Mouse (Mus musculus) forebrain, embryonic 16.5 days (tissue): Measurements from ENCODE around the gene Nploc4. TPM values are rescaled to one million over a fixed set of nuclear protein-coding genes. Genes with fewer than 3 reads are reported as not detected.

Experiments used
- ATAC-seq: fragments of 200-750 bp; cut with Nextera tagmentation; 2 replicates; pipeline ENCODE4 v1.8.0; 2017; ENCODE audit warnings: mild to moderate bottlenecking, moderate library complexity
- H3K27ac ChIP-seq: fragments of 300-500 bp; sonication (generic); 2 replicates; pipeline ENCODE4 v1.5.1; 2014; ENCODE audit warnings: low read length, control low read depth
- H3K27me3 ChIP-seq: fragments of 300-500 bp; sonication (generic); replicated peaks from 2 replicates; pipeline ENCODE4 v1.6.1; 2014; ENCODE audit warnings: low read length; ENCODE audit not compliant: control insufficient read depth, insufficient read depth
- H3K36me3 ChIP-seq: fragments of 300-500 bp; sonication (generic); 2 replicates; pipeline ENCODE4 v1.6.1; 2014; ENCODE audit not compliant: control insufficient read depth, insufficient read depth
- H3K4me1 ChIP-seq: fragments of 300-500 bp; sonication (generic); replicated peaks from 2 replicates; pipeline ENCODE4 v1.6.1; 2014; ENCODE audit warnings: low read length; ENCODE audit not compliant: control insufficient read depth, insufficient read depth
- H3K4me2 ChIP-seq: fragments of 300-500 bp; sonication (generic); 2 replicates; pipeline ENCODE4 v1.6.1; 2014; ENCODE audit warnings: mild to moderate bottlenecking, low read length, control low read depth
- H3K4me3 ChIP-seq: fragments of 300-500 bp; sonication (generic); replicated peaks from 2 replicates; pipeline ENCODE4 v1.5.1; 2014; ENCODE audit warnings: mild to moderate bottlenecking, low read length, control low read depth
- H3K9ac ChIP-seq: fragments of 300-500 bp; sonication (generic); replicated peaks from 2 replicates; pipeline ENCODE4 v1.6.1; 2014; ENCODE audit warnings: low read depth, low read length, control low read depth
- H3K9me3 ChIP-seq: fragments of 300-500 bp; sonication (generic); 2 replicates; pipeline ENCODE4 v1.6.1; 2016; ENCODE audit warnings: low read length; ENCODE audit not compliant: control insufficient read depth
- WGBS: fragments of 180-500 bp; shearing (Covaris S2); extraction: QIAGEN DNeasy Blood & Tissue Kit; methylation state at CpG from one replicate; pipeline ENCODE4 v1.1.7; 2014; 5-methylcytosine and 5-hydroxymethylcytosine counted together
- polyA plus RNA-seq: library from polyadenylated mRNA; unstranded; fragments of >200 nt; fragmentation: Nextera tagmentation; extraction: Ambion mirVana; gene quantifications from 2 replicates; pipeline ENCODE4 v1.2.1, GENCODE M21; 2015

Gene Nploc4
- polyA plus RNA-seq, 1 experiment from 2014 or later, result 32.0 TPM

DNA sequence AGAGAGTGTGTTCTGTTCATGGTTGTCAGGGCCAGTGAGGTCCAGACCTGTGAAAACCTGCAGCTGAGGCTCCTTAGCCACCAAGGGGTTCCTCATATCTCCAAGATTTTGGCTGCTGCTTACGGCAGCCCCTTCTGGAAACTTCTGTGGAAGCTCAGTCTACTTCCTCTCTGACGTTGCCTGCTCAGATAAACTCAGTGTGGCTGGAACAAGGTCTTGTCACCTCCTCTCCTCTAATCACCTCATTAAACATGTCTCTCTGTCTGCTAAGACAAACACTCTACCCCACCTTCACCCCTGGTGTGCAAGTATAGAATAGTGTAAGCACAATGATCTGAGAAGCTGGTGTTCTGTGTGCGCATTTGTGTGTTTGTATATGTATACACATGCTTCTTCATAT is 8.0 kb upstream of the Nploc4 start:
- ATAC-seq, result no peak
- no peak overlapping the region for H3K9ac ChIP-seq
- H3K4me2 ChIP-seq, result no peak overlapping the region
- no peak overlapping the region for H3K4me3 ChIP-seq
- no peaks in the 10 kb centered on the region for H3K4me1 ChIP-seq
- no peak overlapping the region for H3K27ac ChIP-seq
- H3K9me3 ChIP-seq, result no peaks in the 10 kb centered on the region
- H3K27me3 ChIP-seq, result no peaks in the 10 kb centered on the region
- WGBS, result 72% methylated on average over 3 of the region's 3 CpGs
- H3K36me3 ChIP-seq, result no peaks in the 10 kb centered on the region

DNA sequence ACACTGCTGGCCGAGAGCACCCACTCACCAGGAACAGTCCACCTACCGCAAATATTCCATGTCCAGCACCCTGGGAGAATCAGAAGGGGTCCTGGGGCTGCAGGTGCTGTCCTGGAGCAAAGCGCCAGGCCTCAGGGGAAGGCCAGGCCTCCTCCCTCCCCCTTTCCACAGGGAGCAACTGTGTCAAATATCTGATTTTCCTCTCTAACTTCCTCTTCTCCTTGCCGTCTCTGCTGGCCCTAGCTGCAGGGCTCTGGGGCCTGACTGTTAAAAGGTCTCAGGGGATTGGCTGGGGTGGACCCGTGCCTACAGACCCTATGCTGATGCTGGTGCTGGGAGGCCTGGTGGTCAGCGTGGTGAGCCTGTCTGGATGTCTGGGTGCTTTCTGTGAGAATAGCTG is 6.6 kb upstream of the Nploc4 start:
- ATAC-seq, result no peak
- no peak overlapping the region for H3K4me2 ChIP-seq
- H3K4me3 ChIP-seq, result no peak overlapping the region
- H3K9ac ChIP-seq, result no peak overlapping the region
- H3K27ac ChIP-seq, result no peak overlapping the region
- no peaks in the 10 kb centered on the region for H3K4me1 ChIP-seq
- 83% methylated on average over 6 of the region's 6 CpGs for WGBS
- no peaks in the 10 kb centered on the region for H3K9me3 ChIP-seq
- H3K36me3 ChIP-seq, result no peaks in the 10 kb centered on the region
- H3K27me3 ChIP-seq, result no peaks in the 10 kb centered on the region

- no peaks in the 10 kb centered on the region for H3K27me3 ChIP-seq
- ATAC-seq, result no peak
- H3K9ac ChIP-seq, result no peak overlapping the region
- WGBS, result 84% methylated on average over 3 of the region's 3 CpGs
- no peaks in the 10 kb centered on the region for H3K36me3 ChIP-seq
- H3K27ac ChIP-seq, result no peak overlapping the region
- no peaks in the 10 kb centered on the region for H3K4me1 ChIP-seq
- no peaks in the 10 kb centered on the region for H3K9me3 ChIP-seq
- no peak overlapping the region for H3K4me3 ChIP-seq
- no peak overlapping the region for H3K4me2 ChIP-seq
Measured at GRCm38 (mm10) chr11:120442765-120443280, 5.3 kb upstream of the Nploc4 start.

GRCm38 (mm10) chr11:120442344-120442743 is 4.8 kb upstream of the Nploc4 start, which contains the start of gene Tspan10:
Gene Tspan10, plus strand, starts transcription at chr11:120442644.
- ATAC-seq, result no peak
- H3K4me2 ChIP-seq, result no peak within 1 kb of the TSS
- 82% methylated on average over 3 of the region's 3 CpGs for WGBS

GRCm38 (mm10) chr11:120437857-120438385 is 413 bp upstream of the Nploc4 start:
- Histone ChIP-seq H3K27me3 (no peaks in the 10 kb centered on the region), H3K9ac (peak overlapping the region; percentile 96), H3K4me3 (peak overlapping the region; percentile 91), H3K4me2 (peak overlapping the region; percentile 82), H3K9me3 (no peaks in the 10 kb centered on the region), H3K36me3 (no peaks in the 10 kb centered on the region; the same call in 1 of the 2 replicates), H3K4me1 (peaks cover 12% of the 10 kb centered on the region), H3K27ac (no peak overlapping the region)
- no peak for ATAC-seq
- WGBS, result 28% methylated on average over 12 of the region's 12 CpGs

More at GRCm38 (mm10) chr11:120442344-120442743, 4.8 kb upstream of the Nploc4 start, which contains the start of gene Tspan10:
- Histone ChIP-seq H3K4me3 (no peak within 1 kb of the TSS), H3K27me3 (no peaks in the 10 kb centered on the region), H3K27ac (no peak within 1 kb of the TSS), H3K9ac (no peak within 1 kb of the TSS), H3K36me3 (no peaks in the 10 kb centered on the region), H3K9me3 (no peaks in the 10 kb centered on the region), H3K4me1 (no peaks in the 10 kb centered on the region)

GRCm38 (mm10) chr11:120426727-120427126 is 10.8 kb downstream of the Nploc4 start:
- Histone ChIP-seq H3K9me3 (no peaks in the 10 kb centered on the region), H3K4me2 (no peak overlapping the region), H3K36me3 (peaks cover 26% of the 10 kb centered on the region), H3K27ac (no peak overlapping the region), H3K27me3 (no peaks in the 10 kb centered on the region), H3K4me3 (no peak overlapping the region), H3K9ac (no peak overlapping the region), H3K4me1 (no peaks in the 10 kb centered on the region)
- ATAC-seq, result no peak
- WGBS, result 94% methylated on average over 3 of the region's 3 CpGs

- Histone ChIP-seq H3K9ac (no peak overlapping the region), H3K4me3 (no peak overlapping the region), H3K9me3 (no peaks in the 10 kb centered on the region), H3K4me2 (no peak overlapping the region), H3K4me1 (no peaks in the 10 kb centered on the region), H3K27ac (no peak overlapping the region), H3K36me3 (peaks cover 28% of the 10 kb centered on the region), H3K27me3 (no peaks in the 10 kb centered on the region)
- ATAC-seq, result no peak
- WGBS, result 68% methylated on average over 9 of the region's 9 CpGs
Measured at GRCm38 (mm10) chr11:120423569-120424295, 13.8 kb downstream of the Nploc4 start.

- Histone ChIP-seq H3K36me3 (peaks cover 28% of the 10 kb centered on the region), H3K9ac (no peak overlapping the region), H3K4me1 (no peaks in the 10 kb centered on the region), H3K27ac (no peak overlapping the region), H3K4me3 (no peak overlapping the region), H3K4me2 (no peak overlapping the region), H3K9me3 (no peaks in the 10 kb centered on the region), H3K27me3 (no peaks in the 10 kb centered on the region)
- WGBS, result 88% methylated on average over 13 of the region's 13 CpGs
- no peak for ATAC-seq
Measured at GRCm38 (mm10) chr11:120422651-120423568, 14.6 kb downstream of the Nploc4 start.

DNA sequence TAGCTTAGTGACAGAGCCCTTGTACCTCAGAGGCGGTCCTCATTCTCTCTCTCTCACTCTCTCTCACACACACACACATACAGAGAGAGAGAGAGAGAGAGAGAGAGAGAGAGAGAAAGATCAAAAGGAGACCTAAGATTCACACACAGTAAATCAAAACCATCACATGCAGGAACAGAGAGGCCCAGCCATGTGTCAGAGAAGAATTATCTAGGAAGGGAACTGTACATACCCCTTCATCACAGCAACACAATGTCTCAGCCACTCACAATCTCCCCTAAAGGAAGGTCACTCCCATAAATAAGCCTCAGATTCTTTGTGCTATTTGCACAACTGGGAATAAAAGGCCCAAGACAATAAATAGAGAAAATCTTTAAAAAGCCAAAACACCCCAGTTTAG is 18.9 kb downstream of the Nploc4 start:
- Histone ChIP-seq H3K4me2 (no peak overlapping the region), H3K27me3 (no peaks in the 10 kb centered on the region), H3K9me3 (no peaks in the 10 kb centered on the region), H3K9ac (no peak overlapping the region), H3K4me1 (no peaks in the 10 kb centered on the region), H3K4me3 (no peak overlapping the region), H3K36me3 (peaks cover 30% of the 10 kb centered on the region), H3K27ac (no peak overlapping the region)
- WGBS, result 96% methylated on average over 1 of the region's 1 CpGs
- ATAC-seq, result no peak
